Mouse (Mus musculus) left cerebral cortex, postnatal 4 days (tissue): ENCODE data around the gene Ppm1n. TPM values are rescaled to one million over a fixed set of nuclear protein-coding genes. Genes with fewer than 3 reads are reported as not detected.

Source experiments
- DNase-seq: peaks from one replicate; pipeline ENCODE4 v3.0.0-alpha.2; 2022
- intact Hi-C: fragments of 180-260 bp; cut with DNase I; formaldehyde crosslinking; loops from one replicate; pipeline ENCODE4 v1.15.1; 2025
- total RNA-seq, 2 experiments: library from RNA; stranded (reverse); gene quantifications; 2 replicates each; pipeline ENCODE4 v1.2.3; 2021

The Ppm1n gene
- total RNA-seq, 2 experiments from 2014 or later, result 0.60 to 0.64 TPM

- peak; percentile 40 for DNase-seq
- intact Hi-C loops, result no loop called here
Observed at GRCm38 (mm10) chr7:19257390-19258022, 22.4 kb downstream of the Ppm1n start.

DNA sequence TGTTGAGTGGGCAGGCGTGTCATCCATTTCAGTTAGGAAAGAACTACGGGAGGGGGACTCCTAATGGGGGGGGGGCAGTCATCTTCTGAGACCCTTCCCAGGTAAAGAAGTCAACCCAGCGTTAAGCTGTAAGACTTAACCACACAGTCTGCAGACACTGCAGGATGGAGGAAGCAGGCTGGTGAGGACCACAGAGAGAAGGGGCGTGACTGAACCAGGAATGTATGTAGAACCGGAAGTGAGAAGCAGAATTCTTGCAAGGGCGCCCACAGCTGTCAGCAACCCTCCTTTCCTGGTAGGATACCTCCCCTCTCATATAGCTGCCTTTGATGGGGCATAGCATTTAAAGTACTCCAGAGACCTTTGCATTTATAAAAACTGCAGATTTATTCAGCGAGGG is 23.3 kb downstream of the Ppm1n start:
- intact Hi-C loops, result no loop called here
- no peak for DNase-seq

GRCm38 (mm10) chr7:19255395-19255794 is 24.5 kb downstream of the Ppm1n start:
- intact Hi-C loops, result no loop called here
- no peak for DNase-seq

DNA sequence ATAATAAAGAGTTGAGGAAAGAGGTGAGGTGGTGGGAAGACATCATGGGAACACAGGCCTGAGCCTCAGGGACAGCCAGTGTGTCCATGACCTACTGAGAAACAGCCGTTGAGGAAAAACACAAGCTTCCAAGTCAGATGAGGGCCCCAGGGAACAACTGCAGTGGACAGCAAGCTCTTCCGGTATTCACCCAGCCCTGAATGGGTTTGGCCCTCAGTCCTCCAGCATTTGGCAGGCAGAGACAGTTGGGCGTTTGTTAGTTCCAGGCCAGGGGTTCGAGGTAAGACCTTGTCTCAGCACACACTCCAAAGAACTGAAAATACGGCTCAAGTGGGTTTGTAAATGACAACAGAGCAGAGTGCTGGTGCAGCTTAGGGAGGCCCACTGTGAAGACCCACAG is 26.4 kb downstream of the Ppm1n start:
- intact Hi-C loops, result no loop called here

DNA sequence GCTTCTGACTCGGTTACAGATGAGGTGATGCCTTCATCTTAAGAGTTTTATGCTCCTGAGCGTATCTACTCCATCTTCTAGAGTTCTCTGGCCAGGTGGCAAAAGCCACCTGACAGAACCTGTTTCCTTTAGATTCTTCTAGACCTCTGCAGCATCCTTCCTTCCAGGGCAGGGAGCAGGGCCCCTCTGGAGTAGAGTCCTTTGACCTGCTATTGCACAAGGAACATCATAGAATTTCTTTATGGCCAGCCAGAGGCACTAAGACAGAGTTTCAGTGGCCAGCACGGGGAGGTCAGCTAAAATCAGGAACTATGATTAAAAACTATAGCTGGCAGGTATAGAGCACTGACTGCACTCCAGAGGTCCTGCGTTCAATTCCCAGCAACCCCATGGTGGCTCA is 27.8 kb downstream of the Ppm1n start:
- intact Hi-C loops, result no loop called here
- DNase-seq, result no peak

More for the DNA sequence above, 26.4 kb downstream of the Ppm1n start:
- no peak for DNase-seq

- intact Hi-C loops, result no loop called here
- DNase-seq, result no peak
Observed at GRCm38 (mm10) chr7:19247511-19247910, 32.4 kb downstream of the Ppm1n start.

GRCm38 (mm10) chr7:19246855-19247254 is 33.0 kb downstream of the Ppm1n start:
- intact Hi-C loops, result no loop called here
- DNase-seq, result no peak

DNA sequence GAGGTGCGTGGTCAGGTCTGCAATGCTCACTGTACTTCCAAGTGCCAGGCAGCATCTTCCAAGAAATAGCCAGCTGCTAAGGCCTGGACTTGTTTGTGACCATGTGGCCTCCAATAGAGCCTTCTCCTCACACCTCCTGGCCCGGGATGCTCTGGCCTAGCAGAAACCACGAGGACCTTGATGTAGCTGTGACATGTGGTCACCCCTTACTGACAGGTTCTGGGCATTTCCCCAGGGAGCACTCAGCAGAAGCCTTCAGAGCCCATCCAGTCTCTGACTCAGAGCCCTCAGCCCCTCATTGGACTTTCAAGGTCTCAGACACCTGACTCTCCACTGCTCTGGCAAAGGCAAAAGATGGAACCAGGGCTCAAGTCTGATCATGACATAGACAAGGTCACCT is 34.8 kb downstream of the Ppm1n start:
- intact Hi-C loops, result no loop called here
- DNase-seq, result no peak

DNA sequence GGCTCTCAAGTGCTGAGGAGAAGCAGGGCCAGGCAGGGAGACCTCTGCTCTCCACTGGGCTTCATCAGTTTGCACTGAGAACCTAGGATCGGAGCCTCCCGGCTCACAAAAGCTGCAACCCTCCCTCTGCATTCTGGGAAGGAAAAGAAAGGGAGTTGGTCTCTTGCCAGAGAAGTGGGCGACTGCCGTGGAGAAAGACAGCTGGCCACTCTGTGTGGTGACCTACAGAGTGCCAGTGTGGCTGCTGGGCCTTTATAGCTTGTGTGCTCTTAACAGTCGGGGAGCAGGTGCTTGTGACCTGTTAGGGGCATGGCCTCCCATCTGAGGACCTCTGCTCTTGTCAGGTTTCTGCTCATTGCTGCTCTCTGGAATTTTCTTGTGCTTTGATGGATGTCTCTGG is 36.0 kb downstream of the Ppm1n start:
- intact Hi-C loops, result no loop called here
- peak; percentile 45 for DNase-seq

DNA sequence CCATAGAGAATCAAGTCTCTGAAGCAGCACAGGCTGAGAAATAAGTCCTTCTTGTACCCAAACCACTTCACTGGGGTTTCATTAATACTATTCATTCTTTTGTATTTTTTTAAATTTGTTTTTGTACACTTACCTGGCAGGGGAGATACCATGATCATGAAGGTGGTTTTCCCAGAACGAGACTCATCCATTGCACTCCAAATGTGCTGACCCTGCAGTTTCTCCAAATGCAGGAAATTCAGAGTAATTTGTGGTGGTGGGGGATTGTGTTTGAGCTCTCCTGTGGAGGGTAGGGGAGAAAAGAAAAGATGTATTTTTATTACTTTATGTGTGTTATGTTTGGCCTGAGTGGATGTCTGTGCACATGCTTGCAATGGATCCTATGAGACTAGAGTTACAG is 37.9 kb downstream of the Ppm1n start:
- no peak for DNase-seq
- intact Hi-C loops, result no loop called here

GRCm38 (mm10) chr7:19240905-19241463 is 38.9 kb downstream of the Ppm1n start:
- intact Hi-C loops, result no loop called here
- DNase-seq, result no peak

DNA sequence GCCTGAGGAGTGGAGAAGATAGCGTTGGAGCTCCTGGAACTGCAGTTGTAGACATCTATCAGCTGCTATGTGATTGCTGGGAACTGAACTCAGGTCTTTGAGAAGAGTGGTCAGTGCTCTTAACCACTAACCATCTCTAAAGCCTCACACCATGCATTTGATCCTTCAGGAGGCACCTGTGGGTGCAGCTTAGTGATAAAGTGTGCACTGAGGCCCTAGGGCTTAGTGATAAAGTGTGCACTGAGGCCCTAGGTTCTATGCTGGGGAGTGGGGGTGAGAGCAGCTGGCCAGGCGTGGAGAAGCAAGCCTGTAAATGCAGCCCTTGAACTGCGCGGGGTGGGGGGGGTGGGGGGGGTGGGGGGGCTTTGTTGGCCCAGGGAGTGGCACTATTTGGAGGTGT is 39.9 kb downstream of the Ppm1n start:
- DNase-seq, result no peak
- intact Hi-C loops, result loop anchor here (10.0 kb wide), 1 partner anchor 45 kb away; the partner anchor contains the start of genes Ppm1n and Rtn2

- intact Hi-C loops, result loop anchor here (10.0 kb wide), 1 partner anchor 45 kb away; the partner anchor contains the start of genes Ppm1n and Rtn2
- peak; percentile 90 for DNase-seq
Observed at GRCm38 (mm10) chr7:19239423-19239822, 40.4 kb downstream of the Ppm1n start.

GRCm38 (mm10) chr7:19238344-19238743 is 41.5 kb downstream of the Ppm1n start:
- no peak for DNase-seq
- intact Hi-C loops, result loop anchor here (10.0 kb wide), 1 partner anchor 46 kb away; the partner anchor contains the start of genes Ppm1n and Rtn2

DNA sequence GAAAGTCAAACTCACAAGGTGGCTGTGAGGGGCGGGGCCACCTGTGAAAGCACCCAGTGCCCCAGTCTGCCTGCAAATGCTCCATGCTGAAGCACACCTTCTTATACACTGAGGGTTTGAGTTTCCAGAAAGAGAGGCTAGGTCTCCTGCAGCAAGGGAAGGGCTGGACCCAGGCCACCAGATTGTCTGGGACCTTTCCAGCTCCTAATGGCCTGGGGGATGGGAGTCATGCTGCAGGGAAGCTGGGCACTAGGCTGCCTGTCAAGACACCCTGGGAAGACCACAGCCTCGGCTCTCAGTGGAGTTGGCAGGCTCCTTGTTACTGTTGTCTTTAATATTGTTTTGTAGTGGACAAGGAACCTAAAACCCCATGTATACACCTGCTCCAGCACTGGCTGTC is 43.5 kb downstream of the Ppm1n start:
- DNase-seq, result peak; percentile 37
- intact Hi-C loops, result loop anchor here (10.0 kb wide), 1 partner anchor 48 kb away; the partner anchor contains the start of genes Ppm1n and Rtn2

DNA sequence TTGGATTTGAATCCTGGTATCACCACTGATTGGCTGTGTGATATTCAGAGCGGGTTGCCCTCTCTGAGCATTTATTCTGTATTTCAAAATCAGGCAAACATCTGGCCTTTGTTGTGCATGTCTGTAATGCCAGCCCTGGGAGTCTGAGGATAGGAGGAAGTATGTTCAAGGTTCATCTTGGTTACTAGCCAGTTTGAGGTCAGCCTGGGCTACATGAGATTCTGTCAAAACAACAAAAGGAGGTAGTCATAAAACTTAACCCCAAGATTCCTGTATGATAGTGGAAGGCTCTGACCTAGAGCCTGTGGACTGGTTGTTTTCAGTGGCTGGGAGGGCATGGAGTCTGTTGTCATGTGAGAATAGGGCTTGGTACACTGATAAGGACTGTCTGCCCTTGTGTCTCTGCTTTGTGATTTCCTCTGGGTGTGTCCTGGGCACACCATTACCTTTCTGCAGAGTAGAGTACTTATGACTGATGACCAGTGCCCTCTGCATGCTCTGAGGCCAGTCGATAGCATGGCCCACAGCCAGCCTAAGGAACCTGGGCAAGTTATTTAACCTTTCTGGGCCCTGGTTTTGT is 44.7 kb downstream of the Ppm1n start:
- DNase-seq, result no peak
- intact Hi-C loops, result loop anchor here (10.0 kb wide), 1 partner anchor 50 kb away; the partner anchor contains the start of genes Ppm1n and Rtn2

DNA sequence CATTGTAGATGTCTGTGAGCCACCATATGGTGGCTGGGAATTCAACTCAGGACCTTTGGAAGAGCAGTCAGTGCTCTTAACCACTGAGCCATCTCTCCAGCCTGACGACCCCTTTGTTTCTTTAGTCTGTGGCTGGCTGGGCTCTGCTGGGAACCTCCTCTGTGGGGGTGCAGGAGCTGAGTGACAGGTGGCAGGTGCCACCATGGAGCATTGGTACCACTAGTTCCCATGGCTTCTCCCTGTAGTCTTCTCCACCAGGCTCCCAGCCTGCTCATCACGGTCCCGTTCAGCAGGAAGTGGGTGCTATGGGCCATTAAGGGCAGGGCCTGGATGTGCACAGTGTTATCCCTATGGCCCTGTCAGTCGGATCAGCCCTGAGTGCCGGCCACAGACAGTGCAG is 45.2 kb downstream of the Ppm1n start:
- intact Hi-C loops, result loop anchor here (10.0 kb wide), 1 partner anchor 50 kb away; the partner anchor contains the start of genes Ppm1n and Rtn2

GRCm38 (mm10) chr7:19231849-19232248 is 48.0 kb downstream of the Ppm1n start:
- intact Hi-C loops, result loop anchor here (10.0 kb wide), 1 partner anchor 53 kb away; the partner anchor contains the start of genes Ppm1n and Rtn2

More for the DNA sequence above, 45.2 kb downstream of the Ppm1n start:
- no peak for DNase-seq

GRCm38 (mm10) chr7:19230899-19231298 is 49.0 kb downstream of the Ppm1n start:
- no peak for DNase-seq
- intact Hi-C loops, result loop anchor here (10.0 kb wide), 1 partner anchor 54 kb away; the partner anchor contains the start of genes Ppm1n and Rtn2

More at GRCm38 (mm10) chr7:19231849-19232248, 48.0 kb downstream of the Ppm1n start:
- DNase-seq, result no peak

- DNase-seq, result no peak
- intact Hi-C loops, result loop anchor here (10.0 kb wide), 1 partner anchor 55 kb away; the partner anchor contains the start of genes Ppm1n and Rtn2
Observed at GRCm38 (mm10) chr7:19230041-19230580, 49.8 kb downstream of the Ppm1n start.

GRCm38 (mm10) chr7:19229404-19229803 is 50.5 kb downstream of the Ppm1n start:
- intact Hi-C loops, result no loop called here
- no peak for DNase-seq
